ENCODE assay signal across 32 mouse cellular contexts in genomic region chr11:67433763-67434162, GRCm38 (mm10).
"Had no signal": no experiment of that assay in that cellular context is flagged by ENCODE, and none has a peak within 500 bp of the region (broad histone marks: within the 10 kb centered on the region; RNA-seq: fewer than 3 reads in every experiment).

No protein-coding gene starts in this region.

- H3K9ac ChIP-seq: limb, embryonic 12.5 days; limb, embryonic 13.5 days; limb, embryonic 15.5 days; liver, embryonic 12.5 days; liver, embryonic 13.5 days; liver, embryonic 14.5 days; liver, embryonic 15.5 days; liver, postnatal 0 days; lung, embryonic 14.5 days; lung, embryonic 15.5 days; midbrain, embryonic 12.5 days; midbrain, embryonic 13.5 days; midbrain, embryonic 15.5 days; neural tube, embryonic 12.5 days; neural tube, embryonic 13.5 days had no signal

- H3K4me1 ChIP-seq: liver, embryonic 12.5 days; liver, embryonic 13.5 days; liver, embryonic 15.5 days; megakaryocyte, embryonic 14.5 days had no signal

- H3K9me3 ChIP-seq: limb, embryonic 10.5 days; limb, embryonic 12.5 days; limb, embryonic 13.5 days; limb, embryonic 15.5 days; liver, embryonic 12.5 days; liver, embryonic 13.5 days; liver, embryonic 15.5 days; lung, embryonic 15.5 days; midbrain, embryonic 10.5 days; midbrain, embryonic 12.5 days; midbrain, embryonic 13.5 days; midbrain, embryonic 15.5 days; neural tube, embryonic 12.5 days; neural tube, embryonic 13.5 days had no signal

- H3K27ac ChIP-seq: limb, embryonic 10.5 days; limb, embryonic 12.5 days; limb, embryonic 13.5 days; limb, embryonic 15.5 days; liver, embryonic 12.5 days; liver, embryonic 13.5 days; liver, embryonic 14.5 days; liver, embryonic 15.5 days; lung, embryonic 15.5 days; macrophage; midbrain, embryonic 10.5 days; midbrain, embryonic 12.5 days; midbrain, embryonic 13.5 days; midbrain, embryonic 15.5 days; neural tube, embryonic 12.5 days; neural tube, embryonic 13.5 days had no signal

- H3K4me3 ChIP-seq: limb, embryonic 10.5 days; limb, embryonic 12.5 days; limb, embryonic 13.5 days; limb, embryonic 15.5 days; liver, embryonic 12.5 days; liver, embryonic 13.5 days; liver, embryonic 15.5 days; lung, embryonic 15.5 days; megakaryocyte, embryonic 14.5 days; midbrain, embryonic 10.5 days; midbrain, embryonic 12.5 days; midbrain, embryonic 13.5 days; midbrain, embryonic 15.5 days; myocyte; neural tube, embryonic 12.5 days; neural tube, embryonic 13.5 days had no signal

- DNase-seq: left cerebral cortex, postnatal 4 days; liver; liver, embryonic 13.5 days; liver, postnatal 0 days; lung, adult 18-20 months; lung, adult 2 months; lung, embryonic 14.5 days; lung, postnatal 10 days; lung, postnatal 14 days; lung, postnatal 36 days; lung, postnatal 4 days; midbrain, embryonic 14.5 days had no signal

- H3K4me2 ChIP-seq: limb, embryonic 12.5 days; limb, embryonic 13.5 days; limb, embryonic 15.5 days; liver, embryonic 11.5 days; liver, embryonic 12.5 days; liver, embryonic 13.5 days; liver, embryonic 15.5 days; lung, embryonic 14.5 days; lung, embryonic 15.5 days; midbrain, embryonic 12.5 days; midbrain, embryonic 13.5 days; midbrain, embryonic 15.5 days; neural tube, embryonic 12.5 days; neural tube, embryonic 13.5 days had no signal

- ATAC-seq: liver, embryonic 12.5 days; liver, postnatal 0 days; lung, postnatal 0 days; midbrain, embryonic 13.5 days; midbrain, embryonic 15.5 days; midbrain, embryonic 16.5 days had no signal

- H3K36me3 ChIP-seq: limb, embryonic 10.5 days; limb, embryonic 12.5 days; limb, embryonic 13.5 days; limb, embryonic 15.5 days; liver, embryonic 12.5 days; liver, embryonic 13.5 days; liver, embryonic 15.5 days; lung, embryonic 15.5 days; midbrain, embryonic 10.5 days; midbrain, embryonic 12.5 days; midbrain, embryonic 13.5 days; midbrain, embryonic 15.5 days; neural tube, embryonic 12.5 days; neural tube, embryonic 13.5 days had no signal

- H3K27me3 ChIP-seq: limb, embryonic 12.5 days; limb, embryonic 15.5 days; liver, embryonic 12.5 days; liver, embryonic 13.5 days; liver, embryonic 15.5 days; lung, embryonic 15.5 days; midbrain, embryonic 12.5 days; midbrain, embryonic 13.5 days; midbrain, embryonic 15.5 days; neural tube, embryonic 12.5 days; neural tube, embryonic 13.5 days had no signal
